Mouse (Mus musculus) spleen, adult 2 months (tissue): ENCODE results near the gene Fut11. TPM values are rescaled to one million over a fixed set of nuclear protein-coding genes. Genes with fewer than 3 reads are reported as not detected.
A peak's percentile ranks its signal among the peaks of the same experiment; 100 is the strongest.

Source experiments
- DNase-seq, 2 experiments: peaks; one replicate each; pipeline versions ENCODE4 v3.0.0 to v3.0.0-alpha.2; 2012 to 2021; ENCODE audit warnings: low spot score in 2 of 2, low read depth in 1 of 2
- H3K27ac ChIP-seq: fragments of 200-500 bp; 2 replicates; pipeline ENCODE4 v1.5.1; 2012; ENCODE audit warnings: low read length, inconsistent platforms; ENCODE audit not compliant: insufficient read depth
- H3K27me3 ChIP-seq: fragments of 200-500 bp; 2 replicates; pipeline ENCODE4 v1.6.1; 2012; ENCODE audit warnings: mild to moderate bottlenecking, moderate library complexity, low read length, inconsistent platforms; ENCODE audit not compliant: control insufficient read depth, insufficient read depth
- H3K36me3 ChIP-seq: fragments of 200-500 bp; 2 replicates; pipeline ENCODE4 v1.6.1; 2012; ENCODE audit warnings: mild to moderate bottlenecking, low read length, inconsistent platforms; ENCODE audit not compliant: control insufficient read depth, insufficient read depth
- H3K4me1 ChIP-seq: fragments of 200-500 bp; 2 replicates; pipeline ENCODE4 v1.6.1; 2011; ENCODE audit warnings: inconsistent platforms; ENCODE audit not compliant: control insufficient read depth, insufficient read depth, insufficient read length
- H3K4me3 ChIP-seq: fragments of 200-500 bp; 2 replicates; pipeline ENCODE4 v1.5.1; 2011; ENCODE audit warnings: mild to moderate bottlenecking, inconsistent platforms; ENCODE audit not compliant: insufficient read depth, insufficient read length; ENCODE audit errors: extremely low read depth
- CTCF ChIP-seq: fragments of 200-500 bp; IDR thresholded peaks from 2 replicates; pipeline ENCODE4 v1.5.1; 2011; ENCODE audit warnings: mild to moderate bottlenecking, inconsistent platforms; ENCODE audit not compliant: insufficient read depth, insufficient read length, insufficient replicate concordance; ENCODE audit errors: extremely low read depth
- POLR2A ChIP-seq: fragments of 200-500 bp; IDR thresholded peaks from 2 replicates; pipeline ENCODE4 v1.6.1; 2011; ENCODE audit warnings: low read depth, low read length, inconsistent platforms
- WGBS: fragments of 180-500 bp; shearing (Covaris S2); methylation state at CpG from one replicate; pipeline ENCODE4 v1.1.7; 2018; 5-methylcytosine and 5-hydroxymethylcytosine counted together
- polyA plus RNA-seq: library from polyadenylated mRNA; depleted of rRNA; stranded (reverse); fragments of >200 nt; gene quantifications from 2 replicates; pipeline ENCODE4 v1.2.3, GENCODE M21; 2012

Gene Fut11
- polyA plus RNA-seq, 1 experiment: 10.5 TPM

GRCm38 (mm10) chr14:20693589-20694101, 1.1 kb upstream of the Fut11 start:
- no peak for DNase-seq
- TF ChIP-seq CTCF (no peak), POLR2A (no peak)
- Histone ChIP-seq H3K36me3 (peaks cover 39% of the 10 kb centered on the region), H3K27me3 (no peaks in the 10 kb centered on the region), H3K4me1 (peaks cover 11% of the 10 kb centered on the region; the same call in 1 of the 2 replicates), H3K27ac (no peak overlapping the region), H3K4me3 (no peak overlapping the region)
- 90% methylated on average over 10 of the region's 10 CpGs for WGBS

DNA sequence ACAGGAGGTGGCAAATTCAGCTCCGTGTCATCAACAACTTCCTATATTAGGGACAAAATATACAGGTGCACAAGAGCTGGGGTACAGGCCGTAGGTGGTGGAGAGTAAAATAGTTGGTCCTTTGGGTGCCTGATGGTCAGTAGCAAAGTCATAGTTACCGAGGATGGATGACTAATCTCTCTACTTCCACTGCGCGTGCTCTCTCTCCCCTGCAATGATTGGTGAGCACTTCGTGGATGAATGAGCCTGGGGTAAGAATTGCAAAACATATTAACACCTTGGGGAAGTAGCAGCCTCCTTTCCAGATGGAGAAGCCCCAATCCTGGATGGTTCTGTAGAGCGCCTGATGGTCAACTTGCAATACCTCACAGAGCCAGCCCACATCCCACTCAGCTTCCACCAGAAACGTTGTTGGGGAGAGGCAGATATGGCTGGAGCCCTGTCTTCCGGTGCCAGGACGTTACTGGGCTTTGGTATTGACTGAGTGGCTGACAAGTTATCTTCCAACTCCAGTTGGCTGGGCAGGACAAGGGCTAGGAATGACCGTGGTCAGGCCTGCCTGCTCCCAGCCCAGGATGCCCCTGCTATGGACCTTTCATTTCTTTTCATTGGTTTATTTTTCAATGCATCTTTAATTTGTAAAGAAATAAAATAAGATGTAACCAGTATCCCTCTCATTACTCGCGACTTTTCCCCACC, 434 bp upstream of the Fut11 start:
- no peaks in the 10 kb centered on the region for H3K27me3 ChIP-seq
- DNase-seq: no peak
- TF ChIP-seq POLR2A: no peak
- TF ChIP-seq CTCF: no peak
- H3K4me3 ChIP-seq: peak overlapping the region; percentile 85
- peak overlapping the region; percentile 96 for H3K27ac ChIP-seq
- peaks cover 32% of the 10 kb centered on the region for H3K36me3 ChIP-seq
- H3K4me1 ChIP-seq: peaks cover 11% of the 10 kb centered on the region; the same call in 1 of the 2 replicates
- WGBS: 52% methylated on average over 13 of the region's 13 CpGs

DNA sequence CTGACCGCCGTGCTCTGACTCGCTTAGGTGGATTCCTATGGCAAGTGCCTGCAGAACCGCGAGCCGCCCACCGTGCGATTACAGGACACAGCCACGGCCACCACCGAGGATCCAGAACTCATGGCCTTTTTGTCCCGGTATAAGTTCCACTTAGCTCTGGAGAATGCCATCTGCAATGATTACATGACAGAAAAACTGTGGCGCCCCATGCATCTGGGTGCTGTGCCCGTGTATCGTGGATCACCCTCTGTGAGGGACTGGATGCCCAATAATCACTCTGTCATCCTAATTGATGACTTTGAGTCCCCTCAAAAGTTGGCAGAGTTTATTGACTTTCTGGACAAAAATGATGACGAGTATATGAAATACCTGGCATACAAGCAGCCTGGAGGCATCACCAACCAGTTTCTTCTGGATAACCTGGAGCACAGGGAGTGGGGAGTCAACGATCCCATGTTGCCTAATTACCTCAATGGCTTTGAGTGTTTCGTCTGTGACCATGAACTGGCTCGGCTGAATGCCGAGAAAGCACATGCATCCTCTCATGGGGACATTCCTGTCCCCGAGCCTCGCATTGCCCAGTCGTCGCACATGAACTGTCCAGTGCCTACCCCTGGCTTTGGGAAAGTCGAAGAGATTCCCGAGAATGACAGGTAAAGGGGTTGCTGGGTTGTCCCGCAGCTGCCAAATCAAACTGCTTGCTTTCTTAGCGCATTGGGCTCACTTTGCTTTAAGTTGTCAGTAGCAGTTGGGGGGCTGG, 1.2 kb downstream of the Fut11 start:
- Histone ChIP-seq H3K4me3 (peak overlapping the region; percentile 85), H3K4me1 (peaks cover 11% of the 10 kb centered on the region; the same call in 1 of the 2 replicates), H3K27ac (peak overlapping the region; percentile 96; the same call in 1 of the 2 replicates), H3K27me3 (no peaks in the 10 kb centered on the region), H3K36me3 (peaks cover 21% of the 10 kb centered on the region)
- TF ChIP-seq CTCF (no peak), POLR2A (no peak)
- 28% methylated on average over 27 of the region's 27 CpGs for WGBS
- DNase-seq: no peak

DNA sequence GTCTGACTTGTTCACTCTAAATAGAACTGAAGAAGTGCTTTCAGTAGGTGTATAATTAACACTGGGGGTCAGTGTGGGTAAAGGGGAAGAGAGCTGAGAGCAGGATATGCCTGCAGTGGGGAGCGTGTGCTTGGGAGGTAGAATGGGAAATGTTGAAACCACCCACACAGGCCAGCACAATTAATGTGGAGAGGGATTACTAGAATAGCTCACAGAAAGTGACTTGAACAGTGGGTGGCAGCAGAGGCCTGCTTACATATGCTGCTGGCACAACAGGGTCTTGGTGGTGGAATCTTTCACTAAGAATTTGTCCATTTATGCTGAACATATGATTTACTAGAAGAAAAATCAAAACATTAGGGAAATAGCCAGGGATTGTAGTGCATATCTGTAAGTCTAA, 2.2 kb downstream of the Fut11 start:
- TF ChIP-seq POLR2A (no peak), CTCF (peak; percentile 39; the same call in 1 of the 2 replicates)
- 27% methylated on average over 1 of the region's 1 CpGs for WGBS
- Histone ChIP-seq H3K36me3 (peaks cover 15% of the 10 kb centered on the region), H3K27ac (no peak overlapping the region), H3K4me1 (peaks cover 11% of the 10 kb centered on the region; the same call in 1 of the 2 replicates), H3K4me3 (no peak overlapping the region), H3K27me3 (no peaks in the 10 kb centered on the region)
- DNase-seq: peak in 1 of 2 experiments; percentile 47

DNA sequence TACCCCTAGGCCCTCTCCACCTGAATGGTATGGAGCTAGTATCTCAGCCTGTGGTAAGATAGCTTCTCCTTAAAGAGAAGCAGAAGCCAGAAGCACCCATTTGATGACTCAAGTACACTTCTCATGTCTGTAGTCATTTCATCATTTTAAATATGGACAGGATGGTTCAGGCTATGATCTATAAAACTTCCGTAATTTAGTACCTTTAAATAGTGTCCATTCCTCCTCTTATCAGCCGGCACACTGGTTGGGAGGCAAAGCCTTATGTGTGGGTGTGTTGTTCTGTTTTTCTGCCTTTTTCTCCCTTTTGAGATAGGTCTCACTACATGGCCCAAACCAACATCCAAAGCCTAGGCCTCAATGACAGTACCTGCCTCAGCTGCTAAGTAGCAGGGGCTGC, 3.7 kb downstream of the Fut11 start:
- 90% methylated on average over 2 of the region's 2 CpGs for WGBS
- DNase-seq: no peak
- Histone ChIP-seq H3K27me3 (no peaks in the 10 kb centered on the region), H3K27ac (no peak overlapping the region), H3K4me3 (no peak overlapping the region), H3K36me3 (peaks cover 6% of the 10 kb centered on the region), H3K4me1 (peaks cover 11% of the 10 kb centered on the region; the same call in 1 of the 2 replicates)
- no peak for TF ChIP-seq POLR2A
- no peak for TF ChIP-seq CTCF

DNA sequence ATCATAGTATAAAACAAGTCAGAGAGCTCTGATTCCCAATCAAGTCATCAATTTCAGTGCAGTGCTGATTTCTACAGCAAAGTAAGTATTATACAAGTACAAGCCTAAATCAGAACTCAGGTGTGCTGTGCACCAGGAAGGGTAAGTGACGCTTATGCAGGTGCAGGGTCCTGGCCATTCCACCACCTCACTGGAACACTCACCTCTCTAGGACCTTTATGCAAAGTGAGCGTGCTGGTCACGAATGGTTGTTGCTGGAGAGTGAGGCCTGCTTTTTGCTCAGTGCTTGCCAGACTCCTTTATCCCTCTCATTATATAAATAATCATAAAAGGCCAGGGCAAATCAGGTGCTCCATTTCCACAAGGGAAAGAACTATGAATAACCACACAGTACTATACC, 5.6 kb downstream of the Fut11 start:
- TF ChIP-seq POLR2A (no peak), CTCF (no peak)
- no peak for DNase-seq
- Histone ChIP-seq H3K27ac (no peak overlapping the region), H3K27me3 (no peaks in the 10 kb centered on the region), H3K36me3 (no peaks in the 10 kb centered on the region), H3K4me3 (no peak overlapping the region), H3K4me1 (peaks cover 11% of the 10 kb centered on the region; the same call in 1 of the 2 replicates)
- 87% methylated on average over 3 of the region's 3 CpGs for WGBS
